Mouse (Mus musculus) embryonic fibroblast, embryonic 13.5 days (primary cell): ENCODE results near the gene Ncln.

Experiments used
- CTCF ChIP-seq: IDR thresholded peaks from 2 replicates; pipeline ENCODE4 v1.5.1; 2011; ENCODE audit warnings: mild to moderate bottlenecking, control low read depth, low read length, moderate library complexity, borderline replicate concordance; ENCODE audit not compliant: insufficient read depth
- POLR2A ChIP-seq: IDR thresholded peaks from 2 replicates; pipeline ENCODE4 v1.6.1; 2011; ENCODE audit warnings: low read depth, mild to moderate bottlenecking, control low read depth, low read length, moderate library complexity

- no peak for TF ChIP-seq POLR2A
- no peak for TF ChIP-seq CTCF
Observed at GRCm38 (mm10) chr10:81519978-81520365, 23.8 kb upstream of the Ncln start.
